Mouse (Mus musculus): ENCODE measurements around the gene BC147527. TPM values are rescaled to one million over a fixed set of nuclear protein-coding genes. Genes with fewer than 3 reads are reported as not detected.
"Not testable (repeated sequence)": the region's sequence is repeated elsewhere in the genome, so short reads cannot be mapped to it uniquely, and the experiment has no call there.

BC147527 gene
- polyA plus RNA-seq, 1 experiment: not detected

GRCm38 (mm10) chr13:120313584-120313983 is 13.4 kb downstream of the BC147527 start:
- Histone ChIP-seq H3K4me1 (no peaks in the 10 kb centered on the region), H3K4me3 (replicated peaks) (no peak overlapping the region), H3K27me3 (replicated peaks) (no peaks in the 10 kb centered on the region), H3K9me3 (no peaks in the 10 kb centered on the region), H3K36me3 (replicated peaks; ENCODE audit: low read length) (no peaks in the 10 kb centered on the region)
- TF ChIP-seq FLI1 (IDR thresholded peaks at IDR 0.05; ENCODE audit: low read length): no peak
- TF ChIP-seq GATA1 (IDR thresholded peaks at IDR 0.05; ENCODE audit: borderline replicate concordance, low read length): no peak

- H3K27me3 ChIP-seq (replicated peaks); H3K4me1 ChIP-seq; H3K36me3 ChIP-seq (replicated peaks; ENCODE audit: low read length); H3K9me3 ChIP-seq; H3K4me3 ChIP-seq (replicated peaks): not testable (repeated sequence)
Measured at GRCm38 (mm10) chr13:120316578-120316977, 16.4 kb downstream of the BC147527 start, which contains the start of gene Tcstv3. Tcstv3 (plus strand) TSS chr13:120316878.

- H3K9me3 ChIP-seq: no peaks in the 10 kb centered on the region
- no peaks in the 10 kb centered on the region for H3K27me3 ChIP-seq (replicated peaks)
- no peaks in the 10 kb centered on the region for H3K4me1 ChIP-seq
- no peak overlapping the region for H3K4me3 ChIP-seq (replicated peaks)
- no peak for TF ChIP-seq FLI1 (IDR thresholded peaks at IDR 0.05; ENCODE audit: low read length)
- no peak for TF ChIP-seq GATA1 (IDR thresholded peaks at IDR 0.05; ENCODE audit: borderline replicate concordance, low read length)
- H3K36me3 ChIP-seq (replicated peaks; ENCODE audit: low read length): no peaks in the 10 kb centered on the region
Measured at GRCm38 (mm10) chr13:120320183-120320582, 20.0 kb downstream of the BC147527 start.

- H3K4me1 ChIP-seq: no peaks in the 10 kb centered on the region
- TF ChIP-seq FLI1 (IDR thresholded peaks at IDR 0.05; ENCODE audit: low read length) (no peak), GATA1 (IDR thresholded peaks at IDR 0.05; ENCODE audit: borderline replicate concordance, low read length) (no peak)
- no peaks in the 10 kb centered on the region for H3K9me3 ChIP-seq
- no peak overlapping the region for H3K4me3 ChIP-seq (replicated peaks)
- H3K27me3 ChIP-seq (replicated peaks): no peaks in the 10 kb centered on the region
- H3K36me3 ChIP-seq (replicated peaks; ENCODE audit: low read length): no peaks in the 10 kb centered on the region
Measured at GRCm38 (mm10) chr13:120320721-120321120, 20.5 kb downstream of the BC147527 start.

Other genes starting within 250 kb of the BC147527 start
- 9.4 TPM in 1 of 2 replicates, not detected in the other for gene Gm21188, start 248.2 kb upstream of the BC147527 start, polyA plus RNA-seq (2012; ENCODE audit: insufficient read depth, low replicate concordance)
- not detected in 2 replicates for gene Gm20767, start 160.1 kb upstream of the BC147527 start, polyA plus RNA-seq (2012; ENCODE audit: insufficient read depth, low replicate concordance)
- gene Gm21818, start 128.0 kb upstream of the BC147527 start, polyA plus RNA-seq (2012; ENCODE audit: insufficient read depth, low replicate concordance): not detected in 2 replicates
- gene Gm21762, start 84.4 kb upstream of the BC147527 start, polyA plus RNA-seq (2012; ENCODE audit: insufficient read depth, low replicate concordance): not detected in 2 replicates
- not detected in 2 replicates for gene Gm21731, start 61.3 kb upstream of the BC147527 start, polyA plus RNA-seq (2012; ENCODE audit: insufficient read depth, low replicate concordance)
- gene AF067061, start 37.3 kb upstream of the BC147527 start, polyA plus RNA-seq (2012; ENCODE audit: insufficient read depth, low replicate concordance): not detected in 2 replicates
- not detected in 2 replicates for gene Tcstv3, start 16.5 kb downstream of the BC147527 start, polyA plus RNA-seq (2012; ENCODE audit: insufficient read depth, low replicate concordance)

All from megakaryocyte, embryonic 14.5 days (primary cell).